Mouse (Mus musculus) ovary, adult 18-20 months (tissue): Measurements from ENCODE around the gene Pigb.
A peak's percentile ranks its signal among the peaks of the same experiment; 100 is the strongest.

Experiments used
- DNase-seq: peaks from one replicate; pipeline ENCODE4 v3.0.0; 2022; ENCODE audit warnings: low spot score, mixed read lengths

The Pigb gene

GRCm38 (mm10) chr9:73045711-73046110 is 5.5 kb upstream of the Pigb start:
- no peak for DNase-seq

- DNase-seq: no peak
Measured at GRCm38 (mm10) chr9:73045204-73045603, 5.0 kb upstream of the Pigb start.

- DNase-seq: peak; percentile 56
Measured at GRCm38 (mm10) chr9:73044146-73045079, 4.2 kb upstream of the Pigb start, which contains the start of gene Rab27a. Rab27a (plus strand) TSS chr9:73044854.

GRCm38 (mm10) chr9:73039222-73039945 is 794 bp downstream of the Pigb start:
- peak; percentile 88 for DNase-seq

DNA sequence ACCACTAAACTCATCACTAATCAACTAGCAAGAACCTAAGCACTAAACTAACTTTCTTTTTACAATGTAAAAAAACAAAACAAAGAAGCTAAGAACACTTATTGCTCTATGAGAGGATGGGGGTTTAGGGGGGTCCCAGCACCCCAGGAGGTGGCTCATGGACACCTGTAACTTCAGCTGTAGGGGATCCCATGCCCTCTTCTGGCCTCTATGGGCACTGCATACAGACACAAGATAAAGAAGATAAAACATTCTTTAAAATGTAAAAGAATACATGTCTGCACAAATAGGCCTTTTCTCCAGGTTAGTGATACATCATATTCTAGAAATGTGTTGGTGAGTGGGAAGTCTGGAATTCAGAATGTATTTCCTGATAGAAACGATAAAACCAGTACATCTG is 6.8 kb downstream of the Pigb start:
- no peak for DNase-seq

- no peak for DNase-seq
Measured at GRCm38 (mm10) chr9:73031421-73031820, 8.8 kb downstream of the Pigb start.

GRCm38 (mm10) chr9:73030443-73030842 is 9.7 kb downstream of the Pigb start:
- no peak for DNase-seq

- no peak for DNase-seq
Measured at GRCm38 (mm10) chr9:73025818-73026636, 14.2 kb downstream of the Pigb start.

DNA sequence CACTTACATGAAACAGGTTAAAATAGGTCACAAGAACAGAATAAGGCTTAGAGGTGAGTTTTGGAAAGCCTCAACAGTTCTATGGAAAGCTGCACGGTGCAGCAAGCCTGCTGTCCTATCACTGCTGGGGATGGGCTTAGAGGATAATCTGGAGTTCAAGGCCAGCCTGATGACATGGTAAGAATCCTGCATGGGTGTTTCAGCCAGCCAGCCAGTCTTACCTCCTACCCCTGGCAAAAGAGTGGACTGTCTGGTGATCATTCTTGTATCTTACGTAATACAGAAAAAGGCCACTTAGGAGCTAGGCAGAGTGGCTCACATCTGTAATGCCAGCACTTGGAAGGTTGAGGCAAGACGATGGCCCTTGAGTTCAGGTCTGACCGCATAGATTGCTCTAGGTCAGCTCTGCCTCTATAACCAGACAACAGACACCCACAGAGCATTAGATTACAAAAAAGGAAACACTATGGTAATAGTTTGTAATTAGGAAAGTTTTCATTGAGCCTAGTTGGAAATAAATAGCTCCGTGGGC is 19.5 kb downstream of the Pigb start:
- no peak for DNase-seq

- no peak for DNase-seq
Measured at GRCm38 (mm10) chr9:73019841-73020240, 20.3 kb downstream of the Pigb start.

- DNase-seq: no peak
Measured at GRCm38 (mm10) chr9:73014724-73015123, 25.5 kb downstream of the Pigb start.

DNA sequence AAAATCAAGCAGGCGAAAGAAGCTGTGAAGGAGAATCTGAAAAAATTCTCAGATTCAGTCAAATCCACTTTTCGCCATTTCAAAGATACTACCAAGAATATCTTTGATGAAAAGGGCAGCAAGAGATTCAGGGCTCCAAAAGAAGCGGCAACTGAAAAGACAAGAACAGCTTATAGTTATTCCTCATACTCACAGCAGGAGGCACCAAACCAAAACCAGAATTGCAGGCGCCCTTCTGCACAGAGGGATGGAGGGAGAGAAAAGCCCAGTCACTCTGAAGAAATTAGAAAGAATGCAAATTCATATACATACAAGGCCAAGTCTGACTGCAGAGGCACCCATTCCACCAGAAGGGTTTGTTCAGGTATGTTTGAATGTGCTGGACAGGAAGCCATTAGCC is 27.5 kb downstream of the Pigb start:
- no peak for DNase-seq

- DNase-seq: no peak
Measured at GRCm38 (mm10) chr9:73008384-73008783, 31.8 kb downstream of the Pigb start.

- DNase-seq: no peak
Measured at GRCm38 (mm10) chr9:73006175-73006574, 34.0 kb downstream of the Pigb start.

DNA sequence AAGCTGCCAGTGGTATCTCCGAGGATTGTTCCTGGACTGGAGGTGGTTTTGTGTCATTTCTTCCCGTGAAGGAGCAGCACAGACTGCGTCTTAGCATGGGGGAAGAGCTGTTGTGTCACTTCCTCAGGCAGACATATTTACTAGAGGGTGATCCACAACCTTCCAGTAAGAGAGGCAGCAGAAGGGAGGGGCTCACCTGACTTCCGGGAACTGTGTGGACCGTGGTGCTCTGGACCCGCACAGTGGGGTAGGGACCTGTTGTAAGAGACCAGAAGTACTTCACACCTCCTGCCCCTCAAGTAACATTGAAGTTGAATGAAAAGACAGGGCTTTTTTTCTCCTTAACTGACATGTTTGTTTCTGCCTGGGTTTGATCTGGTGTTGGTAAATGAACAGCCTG is 35.1 kb downstream of the Pigb start:
- no peak for DNase-seq

DNA sequence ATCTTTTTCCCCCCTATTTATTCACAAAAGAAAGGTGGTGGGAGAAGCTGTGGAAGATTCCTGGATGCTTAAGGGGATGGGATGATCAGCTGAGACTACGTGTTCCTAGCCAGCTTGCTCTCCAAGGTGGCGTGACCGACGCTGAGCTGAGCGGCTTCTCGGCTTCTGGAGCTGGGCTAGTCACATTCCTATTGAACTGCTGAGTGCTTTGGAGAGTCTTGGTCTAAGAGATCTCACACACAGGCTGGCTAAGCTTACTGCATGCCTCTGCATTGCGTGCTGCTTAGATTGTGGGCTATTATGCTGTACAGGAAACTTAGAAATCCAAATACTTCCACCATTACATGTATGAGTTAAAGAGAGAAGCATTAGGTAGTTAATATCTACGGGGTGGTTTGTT is 36.1 kb downstream of the Pigb start:
- DNase-seq: no peak

- DNase-seq: no peak
Measured at GRCm38 (mm10) chr9:73002177-73002576, 38.0 kb downstream of the Pigb start.

GRCm38 (mm10) chr9:73001314-73002011 is 38.7 kb downstream of the Pigb start:
- no peak for DNase-seq

DNA sequence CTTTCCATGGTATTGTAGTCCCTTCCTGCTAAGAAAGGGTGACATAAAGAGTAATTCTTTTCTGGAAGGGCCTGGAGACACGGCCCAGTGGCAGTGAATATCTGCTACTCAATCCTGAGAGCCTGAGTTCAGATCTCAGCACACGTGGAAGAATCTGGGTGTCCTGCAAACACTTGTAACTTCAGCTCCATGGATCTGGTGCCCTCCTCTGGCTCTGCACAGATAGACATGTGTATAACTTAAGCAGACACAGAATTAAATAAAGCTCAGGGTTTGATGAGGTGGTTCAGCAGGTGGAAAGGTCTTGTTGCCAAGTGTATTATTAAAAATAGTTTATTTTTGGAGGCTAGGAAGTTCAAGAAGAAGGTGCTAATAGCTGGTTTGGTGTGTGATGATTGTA is 39.7 kb downstream of the Pigb start:
- DNase-seq: no peak

- no peak for DNase-seq
Measured at GRCm38 (mm10) chr9:72996806-72997205, 43.4 kb downstream of the Pigb start.

DNA sequence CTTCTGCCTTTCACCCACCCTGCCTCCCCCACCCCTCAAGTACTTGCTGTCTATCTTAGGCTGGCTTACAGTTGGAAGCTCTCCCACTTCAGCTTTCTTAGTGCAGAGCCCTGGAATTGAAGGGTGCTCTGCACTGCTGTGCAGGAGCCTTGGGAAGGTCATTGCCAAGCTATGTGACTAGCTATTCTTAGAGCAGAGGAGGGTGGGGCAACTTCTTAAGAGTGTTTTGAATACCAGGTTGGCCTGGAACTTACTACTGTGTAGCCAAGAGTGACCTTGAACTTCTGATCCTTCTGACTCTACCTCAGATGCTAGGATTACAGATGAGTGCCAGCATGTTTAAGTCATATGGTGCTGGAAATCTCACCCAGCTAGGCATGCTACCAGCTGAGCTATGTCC is 44.0 kb downstream of the Pigb start:
- no peak for DNase-seq
